ENCODE assay signal across 15 mouse cellular contexts in genomic region chr1:138584423-138585013, GRCm38 (mm10).
"Had no signal": no experiment of that assay in that cellular context is flagged by ENCODE, and none has a peak within 500 bp of the region (broad histone marks: within the 10 kb centered on the region; RNA-seq: fewer than 3 reads in every experiment).

No protein-coding gene starts in this region.

- H3K36me3 ChIP-seq: limb, embryonic 13.5 days; midbrain, embryonic 15.5 days had no signal

- H3K4me1 ChIP-seq: midbrain, embryonic 15.5 days had no signal

- DNase-seq: kidney, adult 11 months; kidney, postnatal 10 days; kidney, postnatal 4 days; left cerebral cortex, postnatal 4 days; lung, adult 2 months; lung, postnatal 4 days; right cerebral cortex, postnatal 14 days; thymus, postnatal 25 days had no signal

- H3K27me3 ChIP-seq: limb, embryonic 13.5 days; megakaryocyte, embryonic 14.5 days; midbrain, embryonic 15.5 days had no signal

- ATAC-seq: lung, postnatal 0 days; midbrain, embryonic 15.5 days had no signal

- H3K27ac ChIP-seq: layer of hippocampus, adult 2 months; limb, embryonic 13.5 days; liver, embryonic 14.5 days; midbrain, embryonic 15.5 days had no signal

- H3K9me3 ChIP-seq: limb, embryonic 13.5 days; megakaryocyte, embryonic 14.5 days; midbrain, embryonic 15.5 days had no signal

- H3K9ac ChIP-seq: limb, embryonic 13.5 days; liver, embryonic 14.5 days; midbrain, embryonic 15.5 days had no signal

- H3K4me2 ChIP-seq: limb, embryonic 13.5 days; midbrain, embryonic 11.5 days; midbrain, embryonic 15.5 days had no signal

- H3K4me3 ChIP-seq: layer of hippocampus, adult 2 months; limb, embryonic 13.5 days; megakaryocyte, embryonic 14.5 days; midbrain, embryonic 15.5 days had no signal
